Mouse (Mus musculus): Measurements from ENCODE around the gene Dars. TPM values are rescaled to one million over a fixed set of nuclear protein-coding genes. Genes with fewer than 3 reads are reported as not detected.
A peak's percentile ranks its signal among the peaks of the same experiment; 100 is the strongest.

Dars gene
- polyA plus RNA-seq, 1 experiment from 2014 or later: 58.1 TPM

- Histone ChIP-seq H3K9ac (ENCODE audit: low read length) (no peak overlapping the region), H3K4me1 (ENCODE audit: control insufficient read depth in 2 of 2, insufficient read depth in 2 of 2, low read length in 2 of 2) (no peaks in the 10 kb centered on the region), H3K4me2 (ENCODE audit: low read length) (no peak overlapping the region), H3K9me3 (ENCODE audit: control insufficient read depth, low read length) (no peaks in the 10 kb centered on the region), H3K36me3 (ENCODE audit: control insufficient read depth, insufficient read depth, low read length) (peaks cover 49% of the 10 kb centered on the region), H3K27me3 (ENCODE audit: control insufficient read depth, insufficient read depth, low read length) (no peaks in the 10 kb centered on the region), H3K27ac (replicated peaks in 1 of 2; ENCODE audit: control insufficient read depth in 1 of 2, insufficient read depth in 1 of 2, low read depth in 2 of 2, low read length in 2 of 2) (no peak overlapping the region), H3K4me3 (ENCODE audit: control insufficient read depth in 1 of 2, insufficient read depth in 1 of 2, low read depth in 1 of 2, low read length in 2 of 2) (no peak overlapping the region)
- ATAC-seq (ENCODE audit: insufficient number of reproducible peaks, insufficient read depth, low FRiP score, low read depth): no peak
- 84% methylated on average over 3 of the region's 3 CpGs for WGBS
Measured at GRCm38 (mm10) chr1:128394657-128395056, 22.5 kb downstream of the Dars start.

DNA sequence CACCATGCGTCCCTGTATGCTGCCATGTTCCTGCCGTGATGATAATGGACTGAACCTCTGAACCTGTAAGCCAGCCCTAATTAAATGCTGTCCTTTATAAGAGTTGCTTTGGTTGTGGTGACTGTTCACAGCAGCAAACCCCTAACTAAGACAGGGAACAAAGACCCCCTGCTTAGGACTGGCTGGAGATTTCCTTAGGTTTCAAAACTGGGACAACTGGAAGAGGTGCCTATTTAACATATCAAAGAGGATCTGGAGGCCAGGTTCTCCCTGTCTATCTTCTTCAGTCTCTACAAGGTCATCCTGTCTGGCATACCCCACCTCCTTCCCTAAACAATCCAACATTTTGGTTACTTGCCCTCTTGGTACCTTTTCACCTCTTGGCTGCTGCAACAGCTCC, 24.8 kb downstream of the Dars start:
- no peak overlapping the region for H3K4me3 ChIP-seq (ENCODE audit: control insufficient read depth in 1 of 2, insufficient read depth in 1 of 2, low read depth in 1 of 2, low read length in 2 of 2)
- H3K27me3 ChIP-seq (ENCODE audit: control insufficient read depth, insufficient read depth, low read length): no peaks in the 10 kb centered on the region
- H3K36me3 ChIP-seq (ENCODE audit: control insufficient read depth, insufficient read depth, low read length): peaks cover 55% of the 10 kb centered on the region
- ATAC-seq (ENCODE audit: insufficient number of reproducible peaks, insufficient read depth, low FRiP score, low read depth): no peak
- H3K4me1 ChIP-seq (ENCODE audit: control insufficient read depth in 2 of 2, insufficient read depth in 2 of 2, low read length in 2 of 2): no peaks in the 10 kb centered on the region
- no peak overlapping the region for H3K4me2 ChIP-seq (ENCODE audit: low read length)
- H3K27ac ChIP-seq (replicated peaks in 1 of 2; ENCODE audit: control insufficient read depth in 1 of 2, insufficient read depth in 1 of 2, low read depth in 2 of 2, low read length in 2 of 2): no peak overlapping the region
- WGBS: 86% methylated on average over 2 of the region's 2 CpGs
- H3K9me3 ChIP-seq (ENCODE audit: control insufficient read depth, low read length): no peaks in the 10 kb centered on the region
- no peak overlapping the region for H3K9ac ChIP-seq (ENCODE audit: low read length)

GRCm38 (mm10) chr1:128386487-128386886, 30.7 kb downstream of the Dars start:
- no peaks in the 10 kb centered on the region for H3K9me3 ChIP-seq (ENCODE audit: control insufficient read depth, low read length)
- no peak for ATAC-seq (ENCODE audit: insufficient number of reproducible peaks, insufficient read depth, low FRiP score, low read depth)
- no peak overlapping the region for H3K4me3 ChIP-seq (ENCODE audit: control insufficient read depth in 1 of 2, insufficient read depth in 1 of 2, low read depth in 1 of 2, low read length in 2 of 2)
- H3K27me3 ChIP-seq (ENCODE audit: control insufficient read depth, insufficient read depth, low read length): no peaks in the 10 kb centered on the region
- no peak overlapping the region for H3K4me2 ChIP-seq (ENCODE audit: low read length)
- no peak overlapping the region for H3K27ac ChIP-seq (replicated peaks in 1 of 2; ENCODE audit: control insufficient read depth in 1 of 2, insufficient read depth in 1 of 2, low read depth in 2 of 2, low read length in 2 of 2)
- no peaks in the 10 kb centered on the region for H3K4me1 ChIP-seq (ENCODE audit: control insufficient read depth in 2 of 2, insufficient read depth in 2 of 2, low read length in 2 of 2)
- WGBS: 93% methylated on average over 7 of the region's 7 CpGs
- H3K36me3 ChIP-seq (ENCODE audit: control insufficient read depth, insufficient read depth, low read length): peaks cover 70% of the 10 kb centered on the region
- no peak overlapping the region for H3K9ac ChIP-seq (ENCODE audit: low read length)

DNA sequence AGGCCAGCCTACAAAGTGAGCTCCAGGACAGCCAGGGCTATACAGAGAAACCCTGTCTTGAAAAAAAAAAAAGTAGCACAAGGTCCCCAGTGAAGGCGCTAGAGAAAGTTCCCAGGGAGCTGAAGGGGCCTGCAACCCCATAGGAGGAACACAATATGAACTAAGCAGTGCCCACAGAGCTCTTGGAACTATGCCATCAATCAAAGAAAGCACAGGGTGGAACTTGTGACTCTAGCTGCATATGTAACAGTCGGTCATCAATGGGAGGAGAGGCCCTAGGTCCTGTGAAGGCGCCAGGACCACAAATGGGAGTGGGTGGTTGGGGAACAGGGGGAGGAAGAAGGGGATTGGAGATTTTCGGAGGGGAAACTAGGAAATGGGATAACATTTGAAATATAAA, 40.3 kb downstream of the Dars start:
- H3K27ac ChIP-seq (replicated peaks in 1 of 2; ENCODE audit: control insufficient read depth in 1 of 2, insufficient read depth in 1 of 2, low read depth in 2 of 2, low read length in 2 of 2): no peak overlapping the region
- 94% methylated on average over 4 of the region's 4 CpGs for WGBS
- no peak overlapping the region for H3K9ac ChIP-seq (ENCODE audit: low read length)
- H3K4me3 ChIP-seq (ENCODE audit: control insufficient read depth in 1 of 2, insufficient read depth in 1 of 2, low read depth in 1 of 2, low read length in 2 of 2): no peak overlapping the region
- H3K27me3 ChIP-seq (ENCODE audit: control insufficient read depth, insufficient read depth, low read length): no peaks in the 10 kb centered on the region
- H3K36me3 ChIP-seq (ENCODE audit: control insufficient read depth, insufficient read depth, low read length): peaks cover 67% of the 10 kb centered on the region
- H3K9me3 ChIP-seq (ENCODE audit: control insufficient read depth, low read length): no peaks in the 10 kb centered on the region
- ATAC-seq (ENCODE audit: insufficient number of reproducible peaks, insufficient read depth, low FRiP score, low read depth): no peak
- no peak overlapping the region for H3K4me2 ChIP-seq (ENCODE audit: low read length)
- H3K4me1 ChIP-seq (ENCODE audit: control insufficient read depth in 2 of 2, insufficient read depth in 2 of 2, low read length in 2 of 2): no peaks in the 10 kb centered on the region

GRCm38 (mm10) chr1:128372143-128372860, 44.9 kb downstream of the Dars start:
- ATAC-seq (ENCODE audit: insufficient number of reproducible peaks, insufficient read depth, low FRiP score, low read depth): no peak
- Histone ChIP-seq H3K36me3 (ENCODE audit: control insufficient read depth, insufficient read depth, low read length) (peaks cover 58% of the 10 kb centered on the region), H3K27me3 (ENCODE audit: control insufficient read depth, insufficient read depth, low read length) (no peaks in the 10 kb centered on the region), H3K4me3 (ENCODE audit: control insufficient read depth in 1 of 2, insufficient read depth in 1 of 2, low read depth in 1 of 2, low read length in 2 of 2) (no peak overlapping the region), H3K9me3 (ENCODE audit: control insufficient read depth, low read length) (no peaks in the 10 kb centered on the region), H3K4me2 (ENCODE audit: low read length) (no peak overlapping the region), H3K9ac (ENCODE audit: low read length) (no peak overlapping the region), H3K27ac (replicated peaks in 1 of 2; ENCODE audit: control insufficient read depth in 1 of 2, insufficient read depth in 1 of 2, low read depth in 2 of 2, low read length in 2 of 2) (no peak overlapping the region), H3K4me1 (ENCODE audit: control insufficient read depth in 2 of 2, insufficient read depth in 2 of 2, low read length in 2 of 2) (no peaks in the 10 kb centered on the region)
- WGBS: 82% methylated on average over 7 of the region's 7 CpGs

GRCm38 (mm10) chr1:128368732-128369441, 48.3 kb downstream of the Dars start:
- H3K9me3 ChIP-seq (ENCODE audit: control insufficient read depth, low read length): no peaks in the 10 kb centered on the region
- peaks cover 59% of the 10 kb centered on the region for H3K36me3 ChIP-seq (ENCODE audit: control insufficient read depth, insufficient read depth, low read length)
- H3K4me1 ChIP-seq (ENCODE audit: control insufficient read depth in 2 of 2, insufficient read depth in 2 of 2, low read length in 2 of 2): no peaks in the 10 kb centered on the region
- H3K9ac ChIP-seq (ENCODE audit: low read length): no peak overlapping the region
- 76% methylated on average over 5 of the region's 5 CpGs for WGBS
- no peak for ATAC-seq (ENCODE audit: insufficient number of reproducible peaks, insufficient read depth, low FRiP score, low read depth)
- no peak overlapping the region for H3K4me2 ChIP-seq (ENCODE audit: low read length)
- H3K27me3 ChIP-seq (ENCODE audit: control insufficient read depth, insufficient read depth, low read length): no peaks in the 10 kb centered on the region
- no peak overlapping the region for H3K27ac ChIP-seq (replicated peaks in 1 of 2; ENCODE audit: control insufficient read depth in 1 of 2, insufficient read depth in 1 of 2, low read depth in 2 of 2, low read length in 2 of 2)
- no peak overlapping the region for H3K4me3 ChIP-seq (ENCODE audit: control insufficient read depth in 1 of 2, insufficient read depth in 1 of 2, low read depth in 1 of 2, low read length in 2 of 2)

DNA sequence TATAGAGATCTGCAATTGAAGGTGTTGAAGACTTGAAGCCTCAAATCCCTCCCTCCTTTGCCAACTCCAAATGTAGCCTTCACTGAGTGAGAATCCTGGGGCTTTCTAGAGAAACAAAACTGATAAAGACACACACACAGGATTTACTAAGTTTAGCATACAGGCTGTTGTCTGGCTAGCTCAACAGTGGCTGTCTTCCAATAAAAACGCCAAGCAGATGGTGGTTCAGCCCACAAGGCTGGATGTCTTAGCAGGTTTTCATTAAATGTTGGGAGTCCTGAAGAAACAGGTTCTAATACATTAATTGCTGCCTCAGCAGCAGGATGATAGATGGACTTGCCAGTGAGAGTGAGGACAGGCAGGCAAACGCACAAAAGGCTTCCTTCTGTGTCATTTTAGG, 56.6 kb downstream of the Dars start:
- Histone ChIP-seq H3K4me2 (ENCODE audit: low read length) (no peak overlapping the region), H3K27me3 (ENCODE audit: control insufficient read depth, insufficient read depth, low read length) (no peaks in the 10 kb centered on the region), H3K9me3 (ENCODE audit: control insufficient read depth, low read length) (no peaks in the 10 kb centered on the region), H3K9ac (ENCODE audit: low read length) (no peak overlapping the region), H3K4me1 (ENCODE audit: control insufficient read depth in 2 of 2, insufficient read depth in 2 of 2, low read length in 2 of 2) (peaks cover 2 to 30% of the 10 kb centered on the region in 2 experiments; a peak in 2 of 4 replicates), H3K36me3 (ENCODE audit: control insufficient read depth, insufficient read depth, low read length) (peaks cover 53% of the 10 kb centered on the region), H3K27ac (replicated peaks in 1 of 2; ENCODE audit: control insufficient read depth in 1 of 2, insufficient read depth in 1 of 2, low read depth in 2 of 2, low read length in 2 of 2) (peak overlapping the region in 1 of 2 experiments; percentile 70; a peak in 2 of 4 replicates), H3K4me3 (ENCODE audit: control insufficient read depth in 1 of 2, insufficient read depth in 1 of 2, low read depth in 1 of 2, low read length in 2 of 2) (no peak overlapping the region)
- ATAC-seq (ENCODE audit: insufficient number of reproducible peaks, insufficient read depth, low FRiP score, low read depth): no peak
- WGBS: 32% methylated on average over 2 of the region's 2 CpGs

All from heart, embryonic 14.5 days (tissue).